Mouse (Mus musculus) left cerebral cortex, postnatal 25 days (tissue): ENCODE results near the gene Spata4. TPM values are rescaled to one million over a fixed set of nuclear protein-coding genes. Genes with fewer than 3 reads are reported as not detected.

Experiments
- total RNA-seq, 2 experiments: library from RNA; stranded (reverse); gene quantifications; 2 replicates each; pipeline ENCODE4 v1.2.3; 2021

Spata4 gene
- total RNA-seq, 2 experiments from 2014 or later = not detected

Other genes starting within 250 kb of the Spata4 start
- gene Asb5, start 71.2 kb upstream of the Spata4 start, total RNA-seq = under 1 TPM; 0.78 to 0.94 TPM
- gene Spcs3, start 70.8 kb upstream of the Spata4 start, total RNA-seq = 10 to 100 TPM; 65.8 to 69.2 TPM